Mouse (Mus musculus) CH12.LX (cell line): ENCODE measurements around the gene Gjc2. TPM values are rescaled to one million over a fixed set of nuclear protein-coding genes. Genes with fewer than 3 reads are reported as not detected.

Experiments
- DNase-seq: peaks from one replicate; pipeline ENCODE4 v3.0.0-alpha.2; 2013; ENCODE audit errors: extremely low read depth
- H3K27ac ChIP-seq: 2 replicates; pipeline ENCODE4 v1.5.1; 2012; ENCODE audit warnings: low read depth, mild to moderate bottlenecking, control low read depth, moderate library complexity; ENCODE audit not compliant: insufficient read depth
- H3K27me3 ChIP-seq: replicated peaks from 2 replicates; pipeline ENCODE3; 2012; ENCODE audit warnings: inconsistent platforms
- H3K36me3 ChIP-seq, 2 experiments: replicated peaks in 1 of 2; 2 replicates each; pipeline versions ENCODE3 to v1.6.1; 2012; ENCODE audit warnings: inconsistent platforms in 1 of 2, low read length in 1 of 2, mild to moderate bottlenecking in 1 of 2, mixed read lengths in 1 of 2, moderate library complexity in 1 of 2; ENCODE audit not compliant: control insufficient read depth in 1 of 2, insufficient read depth in 1 of 2
- H3K4me1 ChIP-seq, 2 experiments: 2 replicates each; pipeline ENCODE4 v1.6.1; 2012; ENCODE audit warnings: inconsistent platforms in 1 of 2, moderate library complexity in 1 of 2; ENCODE audit not compliant: insufficient read depth in 2 of 2, control insufficient read depth in 1 of 2
- H3K4me2 ChIP-seq: 2 replicates; pipeline ENCODE4 v1.6.1; 2012; ENCODE audit warnings: low read depth, mild to moderate bottlenecking, control low read depth; ENCODE audit not compliant: poor library complexity, insufficient read depth, severe bottlenecking
- H3K4me3 ChIP-seq, 3 experiments: fragments of 150-350 bp in 1 of 3; sonication (generic) in 1 of 3; replicated peaks in 1 of 3; 2 replicates each; pipeline versions ENCODE3 to v1.5.1; 2011 to 2012; ENCODE audit warnings: low read depth in 2 of 3, low read length in 2 of 3, mild to moderate bottlenecking in 2 of 3, moderate library complexity in 2 of 3, control low read depth in 1 of 3, improper control_type of control experiment in 1 of 3, inconsistent platforms in 1 of 3, mixed read lengths in 1 of 3; ENCODE audit not compliant: poor library complexity in 1 of 3
- H3K79me2 ChIP-seq: replicated peaks from 2 replicates; pipeline ENCODE4 v1.6.1; 2012; ENCODE audit warnings: mild to moderate bottlenecking, moderate library complexity; ENCODE audit not compliant: control insufficient read depth, poor library complexity, insufficient read depth, severe bottlenecking; ENCODE audit errors: extremely low read depth
- H3K9ac ChIP-seq: 2 replicates; pipeline ENCODE4 v1.6.1; 2012; ENCODE audit warnings: low read depth, mild to moderate bottlenecking, control low read depth, moderate library complexity; ENCODE audit not compliant: insufficient read depth
- H3K9me3 ChIP-seq: replicated peaks from 2 replicates; pipeline ENCODE3; 2012; ENCODE audit warnings: low read length, inconsistent platforms, mixed read lengths
- BHLHE40 ChIP-seq: IDR thresholded peaks from 2 replicates; pipeline ENCODE4 v1.6.1; 2011; ENCODE audit warnings: mild to moderate bottlenecking, low read depth, low read length, improper control_type of control experiment
- CHD1 ChIP-seq: IDR thresholded peaks from 2 replicates; pipeline ENCODE4 v1.6.1; 2012; ENCODE audit warnings: low read depth, low read length, improper control_type of control experiment, inconsistent platforms
- CTCF ChIP-seq, 2 experiments: IDR thresholded peaks in 1 of 2; conservative IDR thresholded peaks in 1 of 2; 2 replicates each; pipeline ENCODE4 v1.5.1; 2011 to 2012; ENCODE audit warnings: low read depth in 2 of 2, low read length in 2 of 2, improper control_type of control experiment in 1 of 2, inconsistent platforms in 1 of 2, mild to moderate bottlenecking in 1 of 2, moderate library complexity in 1 of 2
- ELF1 ChIP-seq: IDR thresholded peaks from 2 replicates; pipeline ENCODE4 v1.6.1; 2014; ENCODE audit warnings: low read depth, mild to moderate bottlenecking, inconsistent platforms, low read length, improper control_type of control experiment
- EP300 ChIP-seq: IDR thresholded peaks from 2 replicates; pipeline ENCODE4 v1.6.1; 2011; ENCODE audit warnings: low read length, improper control_type of control experiment
- ETS1 ChIP-seq: conservative IDR thresholded peaks from 2 replicates; pipeline ENCODE4 v1.6.1; 2012; ENCODE audit warnings: low read depth, mild to moderate bottlenecking, inconsistent platforms, low read length, improper control_type of control experiment, moderate library complexity
- GABPA ChIP-seq: IDR thresholded peaks from 2 replicates; pipeline ENCODE4 v1.6.1; 2012; ENCODE audit warnings: low read depth, low read length, improper control_type of control experiment, inconsistent platforms; ENCODE audit not compliant: insufficient replicate concordance
- HCFC1 ChIP-seq: IDR thresholded peaks from 2 replicates; pipeline ENCODE4 v1.6.1; 2012; ENCODE audit warnings: low read depth, mild to moderate bottlenecking, inconsistent platforms, low read length, improper control_type of control experiment
- IRF4 ChIP-seq: IDR thresholded peaks from 2 replicates; pipeline ENCODE4 v1.6.1; 2014; ENCODE audit warnings: low read depth, mild to moderate bottlenecking, inconsistent platforms, low read length, improper control_type of control experiment
- JUND ChIP-seq: conservative IDR thresholded peaks from 2 replicates; pipeline ENCODE4 v1.6.1; 2011; ENCODE audit warnings: low read depth, low read length, improper control_type of control experiment
- KAT2A ChIP-seq: IDR thresholded peaks from 2 replicates; pipeline ENCODE4 v1.6.1; 2012; ENCODE audit warnings: low read length, improper control_type of control experiment, inconsistent platforms; ENCODE audit not compliant: insufficient replicate concordance
- MAFK ChIP-seq: IDR thresholded peaks from 2 replicates; pipeline ENCODE4 v1.6.1; 2011; ENCODE audit warnings: low read length, improper control_type of control experiment; ENCODE audit not compliant: insufficient replicate concordance
- MAZ ChIP-seq: IDR thresholded peaks from 2 replicates; pipeline ENCODE4 v1.6.1; 2012; ENCODE audit warnings: low read depth, mild to moderate bottlenecking, inconsistent platforms, low read length, improper control_type of control experiment, moderate library complexity
- NELFE ChIP-seq: IDR thresholded peaks from 2 replicates; pipeline ENCODE4 v1.6.1; 2011; ENCODE audit warnings: low read depth, low read length, improper control_type of control experiment
- NRF1 ChIP-seq: IDR thresholded peaks from 2 replicates; pipeline ENCODE4 v1.6.1; 2014; ENCODE audit warnings: low read depth, mild to moderate bottlenecking, inconsistent platforms, low read length, improper control_type of control experiment, moderate library complexity
- PAX5 ChIP-seq: IDR thresholded peaks from 2 replicates; pipeline ENCODE4 v1.6.1; 2012; ENCODE audit warnings: low read length, inconsistent platforms, mixed read lengths
- POLR2AphosphoS2 ChIP-seq: IDR thresholded peaks from 2 replicates; pipeline ENCODE4 v1.6.1; 2011; ENCODE audit warnings: low read depth, low read length, improper control_type of control experiment
- RAD21 ChIP-seq: IDR thresholded peaks from 2 replicates; pipeline ENCODE4 v1.6.1; 2011; ENCODE audit warnings: low read depth, mild to moderate bottlenecking, low read length, improper control_type of control experiment, moderate library complexity
- SIN3A ChIP-seq: IDR thresholded peaks from 2 replicates; pipeline ENCODE4 v1.6.1; 2012; ENCODE audit warnings: low read length, improper control_type of control experiment, inconsistent platforms
- SMC3 ChIP-seq: IDR thresholded peaks from 2 replicates; pipeline ENCODE4 v1.6.1; 2011; ENCODE audit warnings: low read depth, low read length, improper control_type of control experiment
- TBP ChIP-seq: conservative IDR thresholded peaks from 2 replicates; pipeline ENCODE4 v1.6.1; 2011; ENCODE audit warnings: low read depth, low read length, improper control_type of control experiment
- TCF12 ChIP-seq: IDR thresholded peaks from 2 replicates; pipeline ENCODE4 v1.6.1; 2014; ENCODE audit warnings: low read depth, mild to moderate bottlenecking, inconsistent platforms, low read length, improper control_type of control experiment
- ZC3H11A ChIP-seq: IDR thresholded peaks from 2 replicates; pipeline ENCODE4 v1.6.1; 2012; ENCODE audit warnings: low read depth, mild to moderate bottlenecking, inconsistent platforms, low read length, improper control_type of control experiment
- ZMIZ1 ChIP-seq: IDR thresholded peaks from 2 replicates; pipeline ENCODE4 v1.6.1; 2012; ENCODE audit warnings: low read depth, mild to moderate bottlenecking, inconsistent platforms, low read length, improper control_type of control experiment
- ZNF384 ChIP-seq: IDR thresholded peaks from 2 replicates; pipeline ENCODE4 v1.6.1; 2012; ENCODE audit warnings: low read depth, low read length, improper control_type of control experiment, inconsistent platforms
- dilution Hi-C: fragments of 300-500 bp; cut with MboI; formaldehyde crosslinking; loops from 2 replicates; pipeline ENCODE4 v1.14.3; 2020; ENCODE audit warnings: low sequenced_read_pairs; ENCODE audit not compliant: extremely low pct_unique_long_range_greater_than_20kb, extremely low pct_ligation_motif_present
- in situ Hi-C: fragments of 300-500 bp; cut with MboI; formaldehyde crosslinking; loops from 3 replicates; pipeline ENCODE4 v1.14.3; 2019; ENCODE audit warnings: low sequenced_read_pairs, low pct_ligation_motif_present, low pct_unique_long_range_greater_than_20kb, mixed read lengths
- polyA plus RNA-seq: library from polyadenylated mRNA; unstranded; fragments of >175 nt; gene quantifications from 2 replicates; pipeline ENCODE4 v1.2.1, GENCODE M21; 2012; ENCODE audit warnings: low read depth; ENCODE audit not compliant: insufficient read length
- total RNA-seq, 2 experiments: library from RNA; depleted of rRNA; stranded (reverse); fragments of 300-350 nt in 1 of 2; fragments of >200 nt in 1 of 2; gene quantifications; 2 replicates each; pipeline ENCODE4 v1.2.3; 2012 to 2014

Gjc2 gene
- total and polyA plus RNA-seq, 3 experiments, result 0.08 to 0.13 TPM; not detected in 1

DNA sequence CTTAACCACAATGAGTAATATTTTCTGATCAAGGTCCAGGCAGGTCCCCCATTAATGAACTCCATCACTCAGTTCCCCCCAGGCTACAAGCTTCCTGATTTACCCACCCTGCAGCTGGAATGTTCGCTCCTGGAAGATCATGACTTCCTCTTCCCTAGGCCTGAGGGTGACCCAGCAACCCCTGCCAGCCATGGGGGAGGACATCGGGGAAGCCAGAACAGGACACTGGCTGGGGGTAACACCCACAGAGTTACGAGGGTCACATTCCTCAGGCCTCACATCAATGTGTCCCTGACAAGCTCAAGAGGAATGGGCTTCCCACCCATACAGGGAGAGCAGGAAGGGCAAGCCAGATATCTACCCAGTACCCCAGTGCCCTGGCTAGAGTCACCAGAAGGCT is 13.2 kb downstream of the Gjc2 start:
- in situ Hi-C loops, result loop anchor here (5.0 kb wide), 1 partner anchor 32 kb away; the partner anchor contains the start of gene Mrpl55
- Histone ChIP-seq H3K4me2 (no peak overlapping the region), H3K27ac (no peak overlapping the region), H3K9ac (no peak overlapping the region), H3K79me2 (no peaks in the 10 kb centered on the region), H3K4me1 (peaks cover 17 to 60% of the 10 kb centered on the region in 2 experiments), H3K27me3 (peaks cover 2% of the 10 kb centered on the region), H3K36me3 (no peaks in the 10 kb centered on the region), H3K4me3 (no peak overlapping the region), H3K9me3 (no peaks in the 10 kb centered on the region)
- no peak for DNase-seq
- dilution Hi-C loops, result no loop called here
- TF ChIP-seq POLR2AphosphoS2 (no peak), CHD1 (no peak), PAX5 (no peak), MAFK (no peak), MAZ (no peak), JUND (no peak), ZNF384 (no peak), HCFC1 (no peak), ETS1 (no peak)

GRCm38 (mm10) chr11:59165616-59166241 is 17.3 kb downstream of the Gjc2 start:
- Histone ChIP-seq H3K27ac (no peak overlapping the region), H3K36me3 (no peaks in the 10 kb centered on the region), H3K4me3 (no peak overlapping the region), H3K4me2 (no peak overlapping the region), H3K9ac (no peak overlapping the region), H3K79me2 (no peaks in the 10 kb centered on the region), H3K4me1 (peaks cover 18 to 54% of the 10 kb centered on the region in 2 experiments), H3K27me3 (no peaks in the 10 kb centered on the region), H3K9me3 (no peaks in the 10 kb centered on the region)
- in situ Hi-C loops, result loop anchor here (5.0 kb wide), 1 partner anchor 37 kb away; the partner anchor contains the start of gene Mrpl55
- dilution Hi-C loops, result no loop called here
- no peak for DNase-seq
- TF ChIP-seq GABPA (no peak), EP300 (no peak), ELF1 (no peak), TCF12 (no peak), IRF4 (no peak), SMC3 (no peak), ZC3H11A (no peak), ZMIZ1 (no peak), CHD1 (no peak), BHLHE40 (no peak), NELFE (no peak), RAD21 (no peak), NRF1 (no peak), ETS1 (no peak), MAFK (no peak), HCFC1 (no peak), SIN3A (no peak), KAT2A (no peak), TBP (no peak), CTCF (conservative IDR thresholded peaks at IDR 0.05 in 1 of 2, IDR thresholded peaks at IDR 0.05 in 1 of 2; ENCODE audit: low read depth in 2 of 2, low read length in 2 of 2) (no peak)
